In genomic region chr6:114969213-114970120, GRCm38 (mm10) we compare ENCODE assay signal across 8 mouse cellular contexts. TPM values are rescaled to one million over a fixed set of nuclear protein-coding genes. Genes with fewer than 3 reads are reported as not detected.
DNase-seq lines count a peak whose midpoint lies in the region; ATAC-seq lines count a peak whose summit lies in the region.

Gene Vgll4, minus strand, starts transcription at chr6:114969994.

- peaks cover 4% of the 10 kb centered on the region; the same call in 1 of the 2 replicates for H3K9me3 ChIP-seq in erythroblast, embryonic 14.5 days (ENCODE audit: control insufficient read depth, low read length)
- H3K9me3 ChIP-seq in intestine, embryonic 16.5 days (ENCODE audit: control insufficient read depth, low read length) = no peaks in the 10 kb centered on the region
- no peaks in the 10 kb centered on the region for H3K9me3 ChIP-seq in midbrain, embryonic 10.5 days (replicated peaks)

- peak within 1 kb of the TSS; percentile 82 for H3K9ac ChIP-seq in intestine, embryonic 16.5 days (ENCODE audit: low read depth, low read length)

- H3K27ac ChIP-seq in intestine, embryonic 16.5 days (ENCODE audit: low read length) = peak within 1 kb of the TSS; percentile 84
- H3K27ac ChIP-seq in midbrain, embryonic 10.5 days (replicated peaks) = peak within 1 kb of the TSS; percentile 75

- H3K4me2 ChIP-seq in intestine, embryonic 16.5 days (ENCODE audit: low read depth, low read length) = peak within 1 kb of the TSS; percentile 99

- no peaks in the 10 kb centered on the region for H3K36me3 ChIP-seq in erythroblast, embryonic 14.5 days (ENCODE audit: control insufficient read depth)
- H3K36me3 ChIP-seq in intestine, embryonic 16.5 days (ENCODE audit: control insufficient read depth, insufficient read depth, low read length) = no peaks in the 10 kb centered on the region
- no peaks in the 10 kb centered on the region for H3K36me3 ChIP-seq in midbrain, embryonic 10.5 days

- peak; percentile 56 for DNase-seq in embryo, embryonic 11.5 days (ENCODE audit: low read depth, low spot score)
- DNase-seq in gonadal fat pad, adult 2 months (ENCODE audit: low read depth) = no peak
- peak; percentile 67 for DNase-seq in left cerebral cortex, postnatal 4 days
- peak; percentile 72 for DNase-seq in midbrain, embryonic 10.5 days (ENCODE audit: low spot score)
- DNase-seq in skeletal muscle tissue, adult 2 months (ENCODE audit: low read depth, low spot score) = peak; percentile 8

- under 1% methylated on average over 79 of the region's 79 CpGs for WGBS in intestine, embryonic 16.5 days
- WGBS in midbrain, embryonic 10.5 days = 1% methylated on average over 79 of the region's 79 CpGs

- peaks cover 54% of the 10 kb centered on the region for H3K27me3 ChIP-seq in erythroblast, embryonic 14.5 days (ENCODE audit: control insufficient read depth)
- H3K27me3 ChIP-seq in intestine, embryonic 16.5 days (replicated peaks; ENCODE audit: control insufficient read depth, insufficient read depth, low read length) = no peaks in the 10 kb centered on the region
- H3K27me3 ChIP-seq in midbrain, embryonic 10.5 days (ENCODE audit: low read depth, poor library complexity, severe bottlenecking) = peaks cover 79% of the 10 kb centered on the region

- intact Hi-C loops in left cerebral cortex, postnatal 4 days (cut with DNase I) = no loop called here

- peaks cover 15% of the 10 kb centered on the region for H3K4me1 ChIP-seq in erythroblast, embryonic 14.5 days (ENCODE audit: control insufficient read depth)
- peaks cover 19% of the 10 kb centered on the region for H3K4me1 ChIP-seq in intestine, embryonic 16.5 days (ENCODE audit: control insufficient read depth, insufficient read depth, low read length)
- H3K4me1 ChIP-seq in midbrain, embryonic 10.5 days = peaks cover 21% of the 10 kb centered on the region

- no peak for ATAC-seq in erythroblast, adult 5-6 weeks (replicated peaks; ENCODE audit: low FRiP score, poor library complexity, severe bottlenecking)
- ATAC-seq in intestine, embryonic 16.5 days = peak; percentile 69

- H3K4me3 ChIP-seq in erythroblast, embryonic 14.5 days (replicated peaks) = peak within 1 kb of the TSS; percentile 54
- H3K4me3 ChIP-seq in intestine, embryonic 16.5 days (ENCODE audit: low read length) = peak within 1 kb of the TSS; percentile 79
- peak within 1 kb of the TSS; percentile 80 for H3K4me3 ChIP-seq in midbrain, embryonic 10.5 days

RNA-seq across cellular contexts. Expression of gene Vgll4, which starts in this region (rescaled TPM):
- polyA plus RNA-seq in erythroblast, embryonic 14.5 days (2012) = 0.35 and 0.53 TPM in 2 replicates
- 4.2 and 5.0 TPM in 2 replicates for total RNA-seq in erythroblast, adult 5-6 weeks (2015; ENCODE audit: low replicate concordance)
- 6.5 and 13.0 TPM in 2 replicates for total RNA-seq in erythroblast, adult 5-6 weeks (2017; ENCODE audit: low replicate concordance)
- polyA plus RNA-seq in gonadal fat pad, adult 2 months (2012; rRNA removed) = 62.2 and 77.9 TPM in 2 replicates
- 66.1 and 75.7 TPM in 2 replicates for polyA plus RNA-seq in intestine, embryonic 16.5 days (2015; fragmentation: Nextera tagmentation; extraction: Ambion mirVana)
- total RNA-seq in left cerebral cortex, postnatal 4 days (2021) = 10 to 100 TPM; 60.0 to 63.7 TPM
- polyA plus RNA-seq in midbrain, embryonic 10.5 days (2016; fragmentation: Nextera tagmentation; extraction: Ambion mirVana) = 70.9 and 79.7 TPM in 2 replicates

Comparison
In these comparisons a context has a peak if more than half of its experiments do, and no peak if none do; other contexts are left out.
1. RNA of gene Vgll4 (total RNA-seq): 60.0 to 63.7 TPM in left cerebral cortex, postnatal 4 days; 4.2 to 13.0 TPM in erythroblast, adult 5-6 weeks; every median in the first group is over 4 times any median in the second.
2. RNA of gene Vgll4 (polyA plus RNA-seq): 66.1 to 75.7 TPM in intestine, embryonic 16.5 days, 70.9 to 79.7 TPM in midbrain, embryonic 10.5 days and 62.2 to 77.9 TPM in gonadal fat pad, adult 2 months; 0.35 to 0.53 TPM in erythroblast, embryonic 14.5 days; every median in the first group is over 10 times any median in the second.
3. Peak in every context shown above with its lines, with median percentiles within 50 percentile points of each other: H3K4me3 ChIP-seq.